Mouse (Mus musculus): ENCODE data around the gene Pxmp4.

DNA sequence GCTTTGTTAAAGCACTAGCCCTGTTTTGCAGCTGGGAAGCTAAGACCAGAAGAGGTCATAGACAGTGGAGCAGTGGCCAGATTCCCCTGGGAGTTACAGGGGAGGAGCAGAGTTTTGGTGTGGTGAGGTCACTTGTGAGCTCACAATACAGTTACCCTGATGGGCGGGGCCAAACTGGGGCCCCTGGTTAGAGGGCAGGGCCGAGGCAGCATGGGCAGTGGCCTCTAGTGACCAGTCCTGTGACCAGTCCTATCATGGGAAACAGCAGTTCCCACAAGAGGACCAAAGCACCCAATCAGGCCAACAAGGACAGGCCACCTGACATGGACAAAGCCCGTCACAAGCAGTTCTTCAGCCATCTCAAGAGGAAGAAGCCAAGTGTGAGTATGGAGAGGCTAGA, 54.8 kb downstream of the Pxmp4 start:
- TF ChIP-seq EP300 (IDR thresholded peaks at IDR 0.05; ENCODE audit: insufficient read depth, low read depth, low read length) (no peak), CTCF (IDR thresholded peaks at IDR 0.05; ENCODE audit: low read depth, low read length) (no peak)

Data from ES-Bruce4 (cell line).